Mouse (Mus musculus): ENCODE results near the gene Etnk1. TPM values are rescaled to one million over a fixed set of nuclear protein-coding genes. Genes with fewer than 3 reads are reported as not detected.

Etnk1 gene
- polyA plus RNA-seq, 1 experiment, result 38.3 TPM

- TF ChIP-seq CTCF (IDR thresholded peaks at IDR 0.05; ENCODE audit: extremely low read depth, insufficient read depth, insufficient read length, insufficient replicate concordance) (no peak), POLR2A (IDR thresholded peaks at IDR 0.05; ENCODE audit: low read depth, low read length) (no peak)
- 91% methylated on average over 5 of the region's 5 CpGs for WGBS
These were observed 61.7 kb downstream of the Etnk1 start for GRCm38 (mm10) chr6:143228696-143229095.

GRCm38 (mm10) chr6:143229906-143230305 lies 62.9 kb downstream of the Etnk1 start:
- H3K27ac ChIP-seq (ENCODE audit: insufficient read depth, low read length), result no peak overlapping the region
- 83% methylated on average over 8 of the region's 8 CpGs for WGBS
- no peak for DNase-seq (ENCODE audit: low read depth in 1 of 2, low spot score in 2 of 2)
- no peak overlapping the region for H3K4me3 ChIP-seq (ENCODE audit: extremely low read depth, insufficient read depth, insufficient read length)
- TF ChIP-seq POLR2A (IDR thresholded peaks at IDR 0.05; ENCODE audit: low read depth, low read length), result no peak
- no peak for TF ChIP-seq CTCF (IDR thresholded peaks at IDR 0.05; ENCODE audit: extremely low read depth, insufficient read depth, insufficient read length, insufficient replicate concordance)
- no peaks in the 10 kb centered on the region for H3K36me3 ChIP-seq (ENCODE audit: control insufficient read depth, insufficient read depth, low read length)
- no peaks in the 10 kb centered on the region; the same call in 1 of the 2 replicates for H3K4me1 ChIP-seq (ENCODE audit: control insufficient read depth, insufficient read depth, insufficient read length)
- H3K27me3 ChIP-seq (ENCODE audit: control insufficient read depth, insufficient read depth, low read length), result no peaks in the 10 kb centered on the region

More at GRCm38 (mm10) chr6:143228696-143229095, 61.7 kb downstream of the Etnk1 start:
- no peaks in the 10 kb centered on the region for H3K36me3 ChIP-seq (ENCODE audit: control insufficient read depth, insufficient read depth, low read length)
- no peaks in the 10 kb centered on the region for H3K27me3 ChIP-seq (ENCODE audit: control insufficient read depth, insufficient read depth, low read length)
- H3K4me1 ChIP-seq (ENCODE audit: control insufficient read depth, insufficient read depth, insufficient read length), result no peaks in the 10 kb centered on the region; the same call in 1 of the 2 replicates
- DNase-seq (ENCODE audit: low read depth in 1 of 2, low spot score in 2 of 2), result no peak
- no peak overlapping the region for H3K4me3 ChIP-seq (ENCODE audit: extremely low read depth, insufficient read depth, insufficient read length)
- H3K27ac ChIP-seq (ENCODE audit: insufficient read depth, low read length), result no peak overlapping the region

- 34% methylated on average over 2 of the region's 2 CpGs for WGBS
- TF ChIP-seq POLR2A (IDR thresholded peaks at IDR 0.05; ENCODE audit: low read depth, low read length), result no peak
- no peak for TF ChIP-seq CTCF (IDR thresholded peaks at IDR 0.05; ENCODE audit: extremely low read depth, insufficient read depth, insufficient read length, insufficient replicate concordance)
- no peaks in the 10 kb centered on the region for H3K27me3 ChIP-seq (ENCODE audit: control insufficient read depth, insufficient read depth, low read length)
- H3K4me3 ChIP-seq (ENCODE audit: extremely low read depth, insufficient read depth, insufficient read length), result no peak overlapping the region
- DNase-seq (ENCODE audit: low read depth in 1 of 2, low spot score in 2 of 2), result no peak
- H3K4me1 ChIP-seq (ENCODE audit: control insufficient read depth, insufficient read depth, insufficient read length), result no peaks in the 10 kb centered on the region; the same call in 1 of the 2 replicates
- H3K27ac ChIP-seq (ENCODE audit: insufficient read depth, low read length), result no peak overlapping the region
- H3K36me3 ChIP-seq (ENCODE audit: control insufficient read depth, insufficient read depth, low read length), result no peaks in the 10 kb centered on the region
These were observed 63.9 kb downstream of the Etnk1 start for GRCm38 (mm10) chr6:143230888-143231287.

GRCm38 (mm10) chr6:143232718-143233117 lies 65.7 kb downstream of the Etnk1 start:
- Histone ChIP-seq H3K4me3 (ENCODE audit: extremely low read depth, insufficient read depth, insufficient read length) (no peak overlapping the region), H3K36me3 (ENCODE audit: control insufficient read depth, insufficient read depth, low read length) (no peaks in the 10 kb centered on the region), H3K27me3 (ENCODE audit: control insufficient read depth, insufficient read depth, low read length) (no peaks in the 10 kb centered on the region), H3K27ac (ENCODE audit: insufficient read depth, low read length) (no peak overlapping the region; the same call in 1 of the 2 replicates), H3K4me1 (ENCODE audit: control insufficient read depth, insufficient read depth, insufficient read length) (no peaks in the 10 kb centered on the region; the same call in 1 of the 2 replicates)
- no peak for TF ChIP-seq CTCF (IDR thresholded peaks at IDR 0.05; ENCODE audit: extremely low read depth, insufficient read depth, insufficient read length, insufficient replicate concordance)
- no peak for TF ChIP-seq POLR2A (IDR thresholded peaks at IDR 0.05; ENCODE audit: low read depth, low read length)
- DNase-seq (ENCODE audit: low read depth in 1 of 2, low spot score in 2 of 2), result no peak
- WGBS, result 87% methylated on average over 11 of the region's 11 CpGs

- DNase-seq (ENCODE audit: low read depth in 1 of 2, low spot score in 2 of 2), result no peak
- no peaks in the 10 kb centered on the region for H3K27me3 ChIP-seq (ENCODE audit: control insufficient read depth, insufficient read depth, low read length)
- TF ChIP-seq CTCF (IDR thresholded peaks at IDR 0.05; ENCODE audit: extremely low read depth, insufficient read depth, insufficient read length, insufficient replicate concordance) (no peak), POLR2A (IDR thresholded peaks at IDR 0.05; ENCODE audit: low read depth, low read length) (no peak)
- H3K4me1 ChIP-seq (ENCODE audit: control insufficient read depth, insufficient read depth, insufficient read length), result no peaks in the 10 kb centered on the region; the same call in 1 of the 2 replicates
- no peaks in the 10 kb centered on the region for H3K36me3 ChIP-seq (ENCODE audit: control insufficient read depth, insufficient read depth, low read length)
- H3K4me3 ChIP-seq (ENCODE audit: extremely low read depth, insufficient read depth, insufficient read length), result no peak overlapping the region
- WGBS, result 88% methylated on average over 8 of the region's 8 CpGs
- no peak overlapping the region for H3K27ac ChIP-seq (ENCODE audit: insufficient read depth, low read length)
These were observed 67.8 kb downstream of the Etnk1 start for GRCm38 (mm10) chr6:143234868-143235267.

GRCm38 (mm10) chr6:143239362-143240074 lies 72.5 kb downstream of the Etnk1 start:
- WGBS, result 92% methylated on average over 21 of the region's 21 CpGs
- H3K4me3 ChIP-seq (ENCODE audit: extremely low read depth, insufficient read depth, insufficient read length), result no peak overlapping the region
- H3K36me3 ChIP-seq (ENCODE audit: control insufficient read depth, insufficient read depth, low read length), result no peaks in the 10 kb centered on the region
- no peak overlapping the region for H3K27ac ChIP-seq (ENCODE audit: insufficient read depth, low read length)
- H3K4me1 ChIP-seq (ENCODE audit: control insufficient read depth, insufficient read depth, insufficient read length), result no peaks in the 10 kb centered on the region
- no peak for DNase-seq (ENCODE audit: low read depth in 1 of 2, low spot score in 2 of 2)
- H3K27me3 ChIP-seq (ENCODE audit: control insufficient read depth, insufficient read depth, low read length), result no peaks in the 10 kb centered on the region
- TF ChIP-seq POLR2A (IDR thresholded peaks at IDR 0.05; ENCODE audit: low read depth, low read length), result no peak
- no peak for TF ChIP-seq CTCF (IDR thresholded peaks at IDR 0.05; ENCODE audit: extremely low read depth, insufficient read depth, insufficient read length, insufficient replicate concordance)

- Histone ChIP-seq H3K36me3 (ENCODE audit: control insufficient read depth, insufficient read depth, low read length) (no peaks in the 10 kb centered on the region), H3K27me3 (ENCODE audit: control insufficient read depth, insufficient read depth, low read length) (no peaks in the 10 kb centered on the region), H3K27ac (ENCODE audit: insufficient read depth, low read length) (no peak overlapping the region), H3K4me1 (ENCODE audit: control insufficient read depth, insufficient read depth, insufficient read length) (no peaks in the 10 kb centered on the region), H3K4me3 (ENCODE audit: extremely low read depth, insufficient read depth, insufficient read length) (no peak overlapping the region)
- TF ChIP-seq CTCF (IDR thresholded peaks at IDR 0.05; ENCODE audit: extremely low read depth, insufficient read depth, insufficient read length, insufficient replicate concordance), result no peak
- no peak for TF ChIP-seq POLR2A (IDR thresholded peaks at IDR 0.05; ENCODE audit: low read depth, low read length)
- WGBS, result 93% methylated on average over 5 of the region's 5 CpGs
- no peak for DNase-seq (ENCODE audit: low read depth in 1 of 2, low spot score in 2 of 2)
These were observed 76.2 kb downstream of the Etnk1 start for GRCm38 (mm10) chr6:143243191-143243590.
